Mouse (Mus musculus) thymus, postnatal 25 days (tissue): ENCODE data around the gene Tmem87b.

Experiments used
- DNase-seq: peaks from one replicate; pipeline ENCODE4 v3.0.0; 2022

Gene Tmem87b

DNA sequence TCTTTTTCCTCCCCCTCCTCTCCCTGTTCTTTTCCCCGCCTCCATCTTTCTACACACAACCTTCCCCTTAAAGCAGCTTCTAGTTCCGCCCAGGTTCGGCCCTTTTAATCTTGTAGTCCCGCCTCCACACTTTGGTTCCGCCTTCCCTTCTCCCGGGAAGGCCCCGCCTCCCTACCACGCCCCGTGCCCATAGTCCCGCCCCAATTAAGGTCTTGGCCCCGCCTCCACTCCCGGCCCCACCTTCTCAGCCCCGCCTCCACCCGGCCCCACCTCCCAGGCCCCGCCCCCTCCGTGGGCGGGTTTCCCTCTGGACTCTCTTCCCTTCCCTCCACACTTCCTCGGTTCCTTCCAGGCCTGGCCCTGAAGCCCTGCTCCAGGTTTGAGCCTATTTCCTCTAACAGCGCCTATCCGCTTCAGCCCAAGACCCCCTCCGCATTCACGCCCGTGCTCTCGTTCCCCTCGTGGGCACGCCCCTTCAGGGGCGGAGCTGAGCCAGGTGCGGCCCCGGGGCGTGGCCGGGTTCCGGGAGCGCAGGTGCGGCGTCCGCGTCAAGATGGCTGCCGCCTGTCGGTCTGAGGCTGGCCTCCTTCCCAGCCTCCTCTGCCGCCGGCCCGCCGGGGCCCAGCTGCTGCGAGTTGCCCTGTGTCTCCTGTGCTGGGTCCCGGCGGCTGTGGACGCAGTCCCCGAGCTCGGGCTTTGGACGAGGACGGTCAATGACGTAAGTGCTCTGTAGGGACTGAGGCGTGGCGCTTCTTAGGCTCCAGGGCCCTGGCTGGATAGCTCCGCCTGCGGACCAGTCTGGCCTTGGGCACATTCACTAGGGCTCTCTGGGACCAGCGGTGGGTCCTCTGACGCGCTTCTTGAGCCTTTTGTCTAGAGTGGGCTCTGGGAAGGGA, at the start of gene Tmem87b:
TSS of gene Tmem87b (plus strand) at position 333 of the 896 bp plus-strand sequence.
- peak; percentile 97 for DNase-seq

GRCm38 (mm10) chr2:128768545-128769247, 49.2 kb upstream of the Tmem87b start:
- DNase-seq = no peak

GRCm38 (mm10) chr2:128770557-128770956, 47.4 kb upstream of the Tmem87b start:
- DNase-seq = no peak

- DNase-seq = no peak
Measured at GRCm38 (mm10) chr2:128771048-128771447, 46.9 kb upstream of the Tmem87b start.

GRCm38 (mm10) chr2:128771750-128772338, 46.1 kb upstream of the Tmem87b start:
- DNase-seq = no peak

- DNase-seq = no peak
Measured at GRCm38 (mm10) chr2:128782231-128782630, 35.7 kb upstream of the Tmem87b start.

DNA sequence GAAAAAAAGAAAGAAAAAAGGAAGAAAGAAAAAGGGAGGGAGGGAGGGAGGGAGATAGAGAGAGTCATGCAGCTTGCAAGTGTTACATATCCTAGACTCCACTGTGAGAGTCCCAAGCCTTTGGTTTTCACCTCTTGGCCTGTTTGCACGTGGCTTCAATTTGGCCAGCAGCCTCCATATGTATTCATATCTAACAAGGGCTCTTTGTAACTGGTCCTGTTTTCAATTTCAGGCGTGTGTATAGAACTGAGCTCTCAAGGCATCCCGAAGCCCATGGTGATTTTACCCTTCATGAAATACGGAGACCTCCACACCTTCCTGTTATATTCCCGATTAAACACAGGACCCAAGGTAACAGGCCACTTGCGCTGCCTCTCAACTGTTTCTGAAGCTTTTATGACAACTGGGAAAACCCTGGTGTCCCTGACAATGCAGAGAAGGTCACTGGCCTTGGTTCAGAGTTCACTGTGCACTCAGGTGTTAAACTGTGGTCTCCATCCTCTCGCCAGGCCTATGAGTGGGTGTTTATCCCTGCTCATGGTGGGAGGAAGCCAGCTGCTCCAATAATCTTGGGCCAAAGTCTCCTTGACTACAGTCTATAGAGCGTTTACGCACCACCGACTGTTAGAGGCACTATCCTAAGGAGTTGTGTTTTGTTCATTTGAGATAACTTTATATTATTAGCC, 34.1 kb upstream of the Tmem87b start:
- no peak for DNase-seq

DNA sequence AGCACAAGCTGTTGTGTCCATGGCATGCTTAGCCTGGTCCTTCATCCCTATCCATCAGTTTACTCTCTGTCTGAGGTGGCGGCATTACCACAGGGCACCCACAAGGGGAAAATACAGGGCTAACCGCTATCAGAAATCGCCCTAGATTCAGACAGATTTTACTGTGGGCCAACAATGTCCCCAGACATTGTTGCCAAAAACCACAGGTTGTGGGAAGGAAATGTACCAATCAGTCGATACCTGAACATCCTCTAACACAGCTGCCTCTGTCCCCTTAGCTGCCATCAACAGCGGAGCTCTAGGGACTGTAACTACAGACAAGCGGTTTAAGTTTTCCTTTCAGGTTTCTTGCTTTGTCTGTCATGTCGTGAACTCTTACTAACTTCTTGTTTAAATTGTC, 33.1 kb upstream of the Tmem87b start:
- no peak for DNase-seq

- DNase-seq = no peak
Measured at GRCm38 (mm10) chr2:128786341-128786740, 31.6 kb upstream of the Tmem87b start.

DNA sequence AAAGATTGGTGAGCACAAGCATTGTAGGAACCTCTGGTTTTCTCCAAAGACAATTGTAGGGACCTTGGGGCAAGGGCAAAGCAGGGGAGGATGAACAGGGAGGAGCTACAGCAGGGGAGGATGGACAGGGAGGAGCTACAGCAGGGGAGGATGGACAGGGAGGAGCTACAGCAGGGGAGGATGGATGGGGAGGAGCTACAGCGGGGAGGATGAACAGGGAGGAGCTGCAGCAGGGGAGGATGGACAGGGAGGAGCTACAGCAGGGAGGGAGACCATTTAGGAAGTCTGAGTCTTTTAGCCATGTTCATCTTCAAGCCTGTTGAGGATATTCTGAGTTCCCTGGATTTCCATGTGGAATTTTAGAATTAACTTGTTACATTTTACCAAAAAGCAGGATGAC, 31.1 kb upstream of the Tmem87b start:
- no peak for DNase-seq

GRCm38 (mm10) chr2:128787805-128788204, 30.1 kb upstream of the Tmem87b start:
- no peak for DNase-seq

- DNase-seq = no peak
Measured at GRCm38 (mm10) chr2:128790875-128791614, 26.9 kb upstream of the Tmem87b start.

DNA sequence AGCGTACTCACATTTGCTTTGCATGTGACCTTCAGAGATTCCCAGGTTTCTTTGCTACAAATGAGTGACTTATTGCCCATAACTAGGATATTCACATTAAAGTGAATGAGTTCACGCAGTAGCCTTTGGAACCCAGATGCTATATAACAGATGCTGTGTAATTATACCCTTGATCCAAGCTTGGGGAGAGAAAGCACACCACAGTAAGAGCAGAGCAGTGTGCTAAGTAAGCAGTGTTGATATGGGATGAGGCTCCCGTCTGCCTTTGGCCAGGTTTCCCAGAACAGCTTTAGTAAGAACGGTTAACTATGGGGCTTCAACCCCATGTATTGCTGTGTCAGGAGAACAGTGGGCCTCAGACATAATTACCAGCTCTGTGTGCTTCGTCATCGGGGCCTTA, 24.0 kb upstream of the Tmem87b start:
- no peak for DNase-seq

GRCm38 (mm10) chr2:128796463-128796862, 21.5 kb upstream of the Tmem87b start:
- DNase-seq = no peak

- DNase-seq = no peak
Measured at GRCm38 (mm10) chr2:128803441-128803840, 14.5 kb upstream of the Tmem87b start.

GRCm38 (mm10) chr2:128805341-128805740, 12.6 kb upstream of the Tmem87b start:
- DNase-seq = no peak

GRCm38 (mm10) chr2:128806561-128806960, 11.4 kb upstream of the Tmem87b start:
- DNase-seq = no peak

DNA sequence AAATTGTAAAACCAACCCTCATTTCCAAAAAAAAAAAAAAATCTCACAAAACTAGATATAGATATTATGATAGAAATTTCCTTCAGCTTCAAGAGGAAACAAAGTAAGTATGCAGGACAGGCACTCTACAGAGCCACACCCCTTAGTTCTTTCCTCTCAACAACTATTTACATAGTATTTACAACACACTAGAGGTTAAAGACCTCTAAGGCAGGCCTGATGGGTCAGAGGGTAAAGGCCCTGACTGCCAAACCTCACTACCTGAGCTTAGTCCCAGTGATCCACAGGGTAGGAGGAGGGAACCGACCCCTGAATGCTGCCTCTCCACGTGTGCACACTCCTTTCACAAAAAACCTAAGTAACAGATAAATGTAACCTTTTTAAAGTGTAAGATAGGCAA, 5.2 kb upstream of the Tmem87b start:
- no peak for DNase-seq

GRCm38 (mm10) chr2:128816311-128816710, 1.6 kb upstream of the Tmem87b start:
- DNase-seq = no peak

DNA sequence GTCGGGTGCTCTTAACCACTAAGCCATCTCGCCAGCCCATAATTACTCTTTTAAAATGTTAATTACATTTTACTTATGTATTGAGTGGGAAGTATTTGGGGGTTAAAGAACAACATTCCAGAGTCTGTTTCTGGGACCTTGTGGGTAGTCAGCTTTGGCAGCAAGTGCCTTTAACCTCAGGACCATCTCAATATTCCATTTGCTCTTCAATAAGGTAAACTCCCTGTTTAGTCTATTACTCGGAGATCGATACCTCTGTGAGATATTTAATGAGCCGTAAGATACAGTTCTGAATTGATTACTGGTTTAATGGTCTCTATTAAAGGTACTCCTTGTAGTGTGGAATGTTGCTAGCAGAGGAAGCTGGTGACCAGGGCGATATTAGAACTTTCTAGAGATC, 1.0 kb upstream of the Tmem87b start:
- no peak for DNase-seq

DNA sequence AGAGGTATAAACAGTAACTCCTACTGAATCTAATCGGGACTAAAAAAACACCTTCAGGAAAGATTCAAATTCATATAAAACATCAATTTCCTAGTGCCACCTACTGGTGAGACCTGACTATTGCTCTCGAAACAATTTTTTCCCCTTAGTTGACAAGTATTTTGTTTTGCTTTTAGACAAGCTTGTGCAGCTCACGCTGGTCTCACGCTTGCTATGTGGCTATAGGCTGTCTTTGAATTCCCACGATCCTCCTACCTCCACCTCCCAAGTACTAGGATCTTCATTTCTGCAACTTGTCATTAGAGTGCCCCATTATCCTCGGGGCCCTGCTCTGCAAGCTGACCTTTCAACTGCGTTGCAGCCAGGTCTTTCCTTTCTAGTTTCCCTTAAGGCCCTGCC, 532 bp upstream of the Tmem87b start:
- DNase-seq = no peak

DNA sequence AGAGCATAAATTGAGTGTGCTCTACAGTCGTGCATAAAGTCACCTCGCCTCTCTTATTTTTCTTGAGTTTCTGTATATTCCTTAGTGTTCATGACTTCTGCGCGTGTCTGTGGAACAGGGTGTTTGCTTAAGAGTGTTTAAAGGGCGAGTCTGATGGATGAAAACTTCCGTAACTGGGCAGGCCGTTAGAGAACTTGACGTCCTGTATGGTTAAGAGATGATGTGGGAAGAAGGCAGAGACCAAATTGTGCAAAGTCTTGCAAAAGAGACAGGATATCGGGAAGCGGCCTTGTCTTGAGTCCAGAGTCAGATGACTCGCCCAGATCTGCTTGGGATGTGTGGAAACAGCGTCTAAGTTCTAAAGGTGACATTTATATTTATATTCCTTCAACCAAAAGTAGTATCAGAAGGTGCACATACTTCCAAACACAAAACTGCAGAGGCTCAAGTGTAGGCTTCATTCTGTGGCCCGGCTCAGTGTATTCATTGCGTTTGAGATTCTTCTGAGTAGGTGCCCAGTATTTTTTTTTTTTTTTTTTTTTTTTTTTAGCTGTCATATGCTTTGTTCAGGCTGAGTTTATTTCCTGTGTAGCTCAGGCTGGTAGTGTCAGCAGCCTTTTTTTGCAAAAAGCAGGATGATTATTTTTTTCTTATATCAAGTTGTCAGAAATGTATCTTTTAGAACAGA, 1.2 kb downstream of the Tmem87b start:
- peak; percentile 9 for DNase-seq
